Mouse (Mus musculus) liver, adult 2 months (tissue): ENCODE measurements at regions not wholly inside any gene's neighbourhood (a gene's known extent, or its start where the extent isn't known, plus 50 kb on each side); places are given as distances from the start of the nearest gene placed in this dataset.
A peak's percentile ranks its signal among the peaks of the same experiment; 100 is the strongest.

Experiments
- DNase-seq: peaks from one replicate; pipeline ENCODE4 v3.0.0-alpha.2; 2011; ENCODE audit warnings: low read depth, low spot score; ENCODE audit errors: extremely low read depth
- H3K27ac ChIP-seq: fragments of 200-500 bp; replicated peaks from 2 replicates; pipeline ENCODE4 v1.5.1; 2012; ENCODE audit warnings: low read depth, mild to moderate bottlenecking, control low read depth, inconsistent platforms, low read length; ENCODE audit not compliant: insufficient read depth
- H3K27me3 ChIP-seq: fragments of 200-500 bp; 2 replicates; pipeline ENCODE4 v1.6.1; 2012; ENCODE audit warnings: mild to moderate bottlenecking, moderate library complexity, low read length, inconsistent platforms; ENCODE audit not compliant: control insufficient read depth, insufficient read depth
- H3K36me3 ChIP-seq: fragments of 200-500 bp; 2 replicates; pipeline ENCODE4 v1.6.1; 2012; ENCODE audit warnings: low read length, inconsistent platforms; ENCODE audit not compliant: control insufficient read depth, insufficient read depth
- H3K4me1 ChIP-seq: fragments of 200-500 bp; 2 replicates; pipeline ENCODE4 v1.6.1; 2011; ENCODE audit warnings: low read length; ENCODE audit not compliant: control insufficient read depth, insufficient read depth
- H3K4me3 ChIP-seq: fragments of 200-500 bp; 2 replicates; pipeline ENCODE4 v1.5.1; 2011; ENCODE audit warnings: low read depth, mild to moderate bottlenecking, control low read depth, low read length, moderate library complexity; ENCODE audit not compliant: insufficient read depth
- H3K79me2 ChIP-seq: fragments of 200-500 bp; 2 replicates; pipeline ENCODE4 v1.6.1; 2012; ENCODE audit warnings: inconsistent platforms, mild to moderate bottlenecking, low read length, moderate library complexity; ENCODE audit not compliant: control insufficient read depth, insufficient read depth
- H3K9ac ChIP-seq: fragments of 200-500 bp; 2 replicates; pipeline ENCODE4 v1.6.1; 2012; ENCODE audit warnings: low read depth, mild to moderate bottlenecking, control low read depth, inconsistent platforms, low read length
- CTCF ChIP-seq: fragments of 200-500 bp; IDR thresholded peaks from 2 replicates; pipeline ENCODE4 v1.5.1; 2011; ENCODE audit warnings: low read depth, low read length, control low read depth
- POLR2A ChIP-seq: fragments of 200-500 bp; IDR thresholded peaks from 2 replicates; pipeline ENCODE4 v1.6.1; 2011; ENCODE audit warnings: low read length, control low read depth; ENCODE audit not compliant: insufficient read depth; ENCODE audit errors: extremely low read depth
- WGBS: fragments of 180-500 bp; shearing (Covaris S2); methylation state at CpG from one replicate; pipeline ENCODE4 v1.1.7; 2018; 5-methylcytosine and 5-hydroxymethylcytosine counted together

GRCm38 (mm10) chr13:30062285-30062684 is 74.0 kb upstream of the Mboat1 start:
- 88% methylated on average over 4 of the region's 4 CpGs for WGBS
- Histone ChIP-seq H3K4me1 (no peaks in the 10 kb centered on the region), H3K79me2 (no peaks in the 10 kb centered on the region), H3K27me3 (no peaks in the 10 kb centered on the region), H3K27ac (no peak overlapping the region), H3K9ac (no peak overlapping the region), H3K4me3 (no peak overlapping the region), H3K36me3 (no peaks in the 10 kb centered on the region)
- no peak for DNase-seq
- no peak for TF ChIP-seq POLR2A
- no peak for TF ChIP-seq CTCF

GRCm38 (mm10) chr13:30055141-30055645 is 69.3 kb upstream of the E2f3 start:
- H3K4me3 ChIP-seq, result no peak overlapping the region
- 77% methylated on average over 3 of the region's 3 CpGs for WGBS
- H3K36me3 ChIP-seq, result no peaks in the 10 kb centered on the region
- no peaks in the 10 kb centered on the region for H3K4me1 ChIP-seq
- no peaks in the 10 kb centered on the region for H3K27me3 ChIP-seq
- no peak for TF ChIP-seq CTCF
- no peak for TF ChIP-seq POLR2A
- no peak overlapping the region for H3K9ac ChIP-seq
- H3K79me2 ChIP-seq, result no peaks in the 10 kb centered on the region
- DNase-seq, result no peak
- no peak overlapping the region for H3K27ac ChIP-seq

GRCm38 (mm10) chr13:30051891-30052550 is 66.2 kb upstream of the E2f3 start:
- Histone ChIP-seq H3K4me3 (no peak overlapping the region), H3K27ac (no peak overlapping the region), H3K27me3 (no peaks in the 10 kb centered on the region), H3K9ac (no peak overlapping the region), H3K79me2 (no peaks in the 10 kb centered on the region), H3K4me1 (no peaks in the 10 kb centered on the region), H3K36me3 (no peaks in the 10 kb centered on the region)
- TF ChIP-seq POLR2A (no peak), CTCF (no peak)
- no peak for DNase-seq
- WGBS, result 72% methylated on average over 16 of the region's 16 CpGs

GRCm38 (mm10) chr13:30050745-30051508 is 65.1 kb upstream of the E2f3 start:
- Histone ChIP-seq H3K79me2 (no peaks in the 10 kb centered on the region), H3K36me3 (no peaks in the 10 kb centered on the region), H3K4me3 (no peak overlapping the region), H3K9ac (no peak overlapping the region), H3K27me3 (no peaks in the 10 kb centered on the region), H3K27ac (no peak overlapping the region), H3K4me1 (no peaks in the 10 kb centered on the region)
- peak; percentile 1 for DNase-seq
- WGBS, result 66% methylated on average over 9 of the region's 9 CpGs
- no peak for TF ChIP-seq POLR2A
- TF ChIP-seq CTCF, result no peak

- H3K36me3 ChIP-seq, result no peaks in the 10 kb centered on the region
- H3K4me1 ChIP-seq, result no peaks in the 10 kb centered on the region
- TF ChIP-seq POLR2A (no peak), CTCF (no peak)
- DNase-seq, result no peak
- no peaks in the 10 kb centered on the region for H3K79me2 ChIP-seq
- no peak overlapping the region for H3K4me3 ChIP-seq
- no peaks in the 10 kb centered on the region for H3K27me3 ChIP-seq
- H3K9ac ChIP-seq, result no peak overlapping the region
- 73% methylated on average over 11 of the region's 11 CpGs for WGBS
- H3K27ac ChIP-seq, result no peak overlapping the region
Observed at GRCm38 (mm10) chr13:30048260-30048859, 62.5 kb upstream of the E2f3 start.
